Mouse (Mus musculus) CH12.LX (cell line): ENCODE measurements at regions not wholly inside any gene's neighbourhood (a gene's known extent, or its start where the extent isn't known, plus 50 kb on each side); places are given as distances from the start of the nearest gene placed in this dataset.

Source experiments
- DNase-seq: peaks from one replicate; pipeline ENCODE4 v3.0.0-alpha.2; 2013; ENCODE audit errors: extremely low read depth
- H3K27ac ChIP-seq: 2 replicates; pipeline ENCODE4 v1.5.1; 2012; ENCODE audit warnings: low read depth, mild to moderate bottlenecking, control low read depth, moderate library complexity; ENCODE audit not compliant: insufficient read depth
- H3K27me3 ChIP-seq: replicated peaks from 2 replicates; pipeline ENCODE3; 2012; ENCODE audit warnings: inconsistent platforms
- H3K36me3 ChIP-seq, 2 experiments: replicated peaks in 1 of 2; 2 replicates each; pipeline versions ENCODE3 to v1.6.1; 2012; ENCODE audit warnings: inconsistent platforms in 1 of 2, low read length in 1 of 2, mild to moderate bottlenecking in 1 of 2, mixed read lengths in 1 of 2, moderate library complexity in 1 of 2; ENCODE audit not compliant: control insufficient read depth in 1 of 2, insufficient read depth in 1 of 2
- H3K4me1 ChIP-seq, 2 experiments: 2 replicates each; pipeline ENCODE4 v1.6.1; 2012; ENCODE audit warnings: inconsistent platforms in 1 of 2, moderate library complexity in 1 of 2; ENCODE audit not compliant: insufficient read depth in 2 of 2, control insufficient read depth in 1 of 2
- H3K4me2 ChIP-seq: 2 replicates; pipeline ENCODE4 v1.6.1; 2012; ENCODE audit warnings: low read depth, mild to moderate bottlenecking, control low read depth; ENCODE audit not compliant: poor library complexity, insufficient read depth, severe bottlenecking
- H3K4me3 ChIP-seq, 3 experiments: fragments of 150-350 bp in 1 of 3; sonication (generic) in 1 of 3; replicated peaks in 1 of 3; 2 replicates each; pipeline versions ENCODE3 to v1.5.1; 2011 to 2012; ENCODE audit warnings: low read depth in 2 of 3, low read length in 2 of 3, mild to moderate bottlenecking in 2 of 3, moderate library complexity in 2 of 3, control low read depth in 1 of 3, improper control_type of control experiment in 1 of 3, inconsistent platforms in 1 of 3, mixed read lengths in 1 of 3; ENCODE audit not compliant: poor library complexity in 1 of 3
- H3K79me2 ChIP-seq: replicated peaks from 2 replicates; pipeline ENCODE4 v1.6.1; 2012; ENCODE audit warnings: mild to moderate bottlenecking, moderate library complexity; ENCODE audit not compliant: control insufficient read depth, poor library complexity, insufficient read depth, severe bottlenecking; ENCODE audit errors: extremely low read depth
- H3K9ac ChIP-seq: 2 replicates; pipeline ENCODE4 v1.6.1; 2012; ENCODE audit warnings: low read depth, mild to moderate bottlenecking, control low read depth, moderate library complexity; ENCODE audit not compliant: insufficient read depth
- H3K9me3 ChIP-seq: replicated peaks from 2 replicates; pipeline ENCODE3; 2012; ENCODE audit warnings: low read length, inconsistent platforms, mixed read lengths
- CHD1 ChIP-seq: IDR thresholded peaks from 2 replicates; pipeline ENCODE4 v1.6.1; 2012; ENCODE audit warnings: low read depth, low read length, improper control_type of control experiment, inconsistent platforms
- CHD2 ChIP-seq: IDR thresholded peaks from 2 replicates; pipeline ENCODE4 v1.6.1; 2011; ENCODE audit warnings: low read length, improper control_type of control experiment
- CTCF ChIP-seq, 2 experiments: IDR thresholded peaks in 1 of 2; conservative IDR thresholded peaks in 1 of 2; 2 replicates each; pipeline ENCODE4 v1.5.1; 2011 to 2012; ENCODE audit warnings: low read depth in 2 of 2, low read length in 2 of 2, improper control_type of control experiment in 1 of 2, inconsistent platforms in 1 of 2, mild to moderate bottlenecking in 1 of 2, moderate library complexity in 1 of 2
- E2F4 ChIP-seq: IDR thresholded peaks from 2 replicates; pipeline ENCODE4 v1.6.1; 2011; ENCODE audit warnings: low read depth, low read length, improper control_type of control experiment; ENCODE audit not compliant: insufficient replicate concordance
- ELF1 ChIP-seq: IDR thresholded peaks from 2 replicates; pipeline ENCODE4 v1.6.1; 2014; ENCODE audit warnings: low read depth, mild to moderate bottlenecking, inconsistent platforms, low read length, improper control_type of control experiment
- JUN ChIP-seq: IDR thresholded peaks from 2 replicates; pipeline ENCODE4 v1.6.1; 2011; ENCODE audit warnings: low read depth, mild to moderate bottlenecking, low read length, improper control_type of control experiment, moderate library complexity; ENCODE audit not compliant: insufficient read depth
- MYC ChIP-seq: IDR thresholded peaks from 2 replicates; pipeline ENCODE4 v1.6.1; 2011; ENCODE audit warnings: low read depth, mild to moderate bottlenecking, improper control_type of control experiment, low read length
- POLR2AphosphoS2 ChIP-seq: IDR thresholded peaks from 2 replicates; pipeline ENCODE4 v1.6.1; 2011; ENCODE audit warnings: low read depth, low read length, improper control_type of control experiment
- SMC3 ChIP-seq: IDR thresholded peaks from 2 replicates; pipeline ENCODE4 v1.6.1; 2011; ENCODE audit warnings: low read depth, low read length, improper control_type of control experiment
- USF2 ChIP-seq: conservative IDR thresholded peaks from 2 replicates; pipeline ENCODE4 v1.6.1; 2011; ENCODE audit warnings: low read depth, low read length, improper control_type of control experiment
- ZC3H11A ChIP-seq: IDR thresholded peaks from 2 replicates; pipeline ENCODE4 v1.6.1; 2012; ENCODE audit warnings: low read depth, mild to moderate bottlenecking, inconsistent platforms, low read length, improper control_type of control experiment
- ZKSCAN1 ChIP-seq: IDR thresholded peaks from 2 replicates; pipeline ENCODE4 v1.6.1; 2012; ENCODE audit warnings: low read depth, inconsistent platforms, low read length, improper control_type of control experiment, borderline replicate concordance
- ZMIZ1 ChIP-seq: IDR thresholded peaks from 2 replicates; pipeline ENCODE4 v1.6.1; 2012; ENCODE audit warnings: low read depth, mild to moderate bottlenecking, inconsistent platforms, low read length, improper control_type of control experiment
- dilution Hi-C: fragments of 300-500 bp; cut with MboI; formaldehyde crosslinking; loops from 2 replicates; pipeline ENCODE4 v1.14.3; 2020; ENCODE audit warnings: low sequenced_read_pairs; ENCODE audit not compliant: extremely low pct_unique_long_range_greater_than_20kb, extremely low pct_ligation_motif_present
- in situ Hi-C: fragments of 300-500 bp; cut with MboI; formaldehyde crosslinking; loops from 3 replicates; pipeline ENCODE4 v1.14.3; 2019; ENCODE audit warnings: low sequenced_read_pairs, low pct_ligation_motif_present, low pct_unique_long_range_greater_than_20kb, mixed read lengths

DNA sequence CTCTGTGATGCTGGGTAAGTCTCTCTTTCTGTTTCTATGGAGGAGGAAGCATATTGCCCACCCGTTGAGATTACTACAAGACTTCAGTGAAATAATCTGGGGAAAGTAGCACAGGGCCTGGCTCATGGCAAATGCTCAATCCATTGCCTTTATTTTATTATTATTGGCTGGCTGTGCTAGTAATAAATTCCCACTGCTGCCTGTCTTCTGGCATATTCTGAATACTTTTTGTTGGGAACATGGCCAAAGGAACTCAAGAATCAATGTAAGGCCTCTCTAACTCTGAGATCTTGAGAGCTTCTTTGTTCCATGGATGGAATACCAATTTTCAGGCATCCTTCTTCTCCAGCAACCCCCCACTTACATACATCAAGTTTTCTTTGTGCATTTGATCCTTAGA is 237.3 kb downstream of the Mex3b start:
- in situ Hi-C loops (no loop called here), dilution Hi-C loops (no loop called here)
- TF ChIP-seq ZMIZ1 (no peak), E2F4 (no peak)
- TF ChIP-seq, all 38 proteins: peak for 0

DNA sequence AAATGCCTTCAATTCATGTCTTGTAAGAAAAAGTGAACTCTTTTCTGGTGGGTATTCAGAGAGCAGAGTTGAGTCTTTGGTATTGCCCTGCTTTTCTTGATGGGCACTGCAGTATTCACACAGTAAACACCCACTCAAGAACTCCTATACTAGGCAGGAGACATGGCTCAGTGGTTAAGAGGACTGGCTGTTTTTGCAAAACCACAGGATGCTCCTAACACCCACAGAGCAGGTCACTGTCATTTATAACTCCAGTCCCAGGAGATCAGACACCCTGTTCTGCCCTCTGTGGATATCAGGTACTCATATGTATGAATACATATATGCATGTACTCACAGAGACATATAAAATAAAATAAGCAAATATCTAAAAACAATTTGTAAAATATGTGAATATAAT is 238.5 kb downstream of the Mex3b start:
- in situ Hi-C loops, result no loop called here
- H3K4me3 ChIP-seq, result no peak overlapping the region
- no peaks in the 10 kb centered on the region for H3K9me3 ChIP-seq
- H3K9ac ChIP-seq, result no peak overlapping the region
- peaks cover 0 to 9% of the 10 kb centered on the region in 2 experiments; a peak in 2 of 4 replicates for H3K4me1 ChIP-seq
- H3K4me2 ChIP-seq, result no peak overlapping the region
- H3K79me2 ChIP-seq, result no peaks in the 10 kb centered on the region
- TF ChIP-seq JUN (no peak), E2F4 (no peak), CTCF (conservative IDR thresholded peaks at IDR 0.05 in 1 of 2, IDR thresholded peaks at IDR 0.05 in 1 of 2; ENCODE audit: low read depth in 2 of 2, low read length in 2 of 2) (no peak), USF2 (no peak), ZC3H11A (no peak), CHD2 (no peak), ELF1 (no peak), ZKSCAN1 (no peak), CHD1 (no peak), POLR2AphosphoS2 (no peak)
- H3K27ac ChIP-seq, result no peak overlapping the region
- DNase-seq, result no peak
- no peaks in the 10 kb centered on the region for H3K36me3 ChIP-seq
- dilution Hi-C loops, result no loop called here
- no peaks in the 10 kb centered on the region for H3K27me3 ChIP-seq

More for the DNA sequence above, 237.3 kb downstream of the Mex3b start:
- no peaks in the 10 kb centered on the region for H3K79me2 ChIP-seq
- peaks cover 0 to 9% of the 10 kb centered on the region in 2 experiments; a peak in 2 of 4 replicates for H3K4me1 ChIP-seq
- no peaks in the 10 kb centered on the region for H3K9me3 ChIP-seq
- H3K4me2 ChIP-seq, result no peak overlapping the region
- H3K36me3 ChIP-seq, result no peaks in the 10 kb centered on the region
- no peak overlapping the region for H3K9ac ChIP-seq
- no peak overlapping the region for H3K27ac ChIP-seq
- H3K4me3 ChIP-seq, result no peak overlapping the region
- no peaks in the 10 kb centered on the region for H3K27me3 ChIP-seq
- no peak for DNase-seq

DNA sequence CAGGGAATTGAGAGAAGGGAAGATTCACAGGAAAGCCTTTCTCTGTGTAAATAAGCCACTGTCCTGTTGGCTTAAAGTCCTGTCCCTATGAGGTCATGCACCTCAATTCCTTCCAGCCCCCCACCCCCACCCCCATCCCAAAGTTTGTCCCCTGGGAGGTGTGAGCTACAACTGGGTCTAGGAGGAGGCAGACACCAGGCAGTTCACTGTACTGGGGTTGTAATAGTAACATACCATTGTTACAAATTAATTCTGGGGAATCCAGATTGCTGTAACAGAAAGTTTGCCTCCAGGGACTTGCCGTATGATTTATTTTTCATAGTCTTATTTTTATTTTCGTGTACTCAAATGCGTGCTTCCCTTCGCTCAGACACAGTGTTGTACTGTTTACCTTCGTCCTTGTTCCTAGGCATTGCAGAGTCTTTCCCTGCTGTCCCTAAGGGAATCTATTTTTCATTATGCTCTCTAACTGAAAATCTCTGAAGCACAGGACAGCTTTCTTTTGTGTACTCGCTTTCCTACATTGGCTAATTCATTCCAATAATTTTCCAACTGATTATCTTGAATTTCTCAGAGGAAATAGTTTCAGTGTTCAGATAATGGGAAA is 244.2 kb downstream of the Mex3b start:
- in situ Hi-C loops, result no loop called here
- no peak overlapping the region for H3K4me2 ChIP-seq
- H3K27me3 ChIP-seq, result no peaks in the 10 kb centered on the region
- no peaks in the 10 kb centered on the region for H3K79me2 ChIP-seq
- no peak overlapping the region for H3K4me3 ChIP-seq
- no peak for DNase-seq
- no peaks in the 10 kb centered on the region for H3K4me1 ChIP-seq
- no peak for TF ChIP-seq MYC
- TF ChIP-seq SMC3, result no peak
- H3K36me3 ChIP-seq, result no peaks in the 10 kb centered on the region
- no peak overlapping the region for H3K9ac ChIP-seq
- dilution Hi-C loops, result no loop called here
- H3K9me3 ChIP-seq, result no peaks in the 10 kb centered on the region
- no peak overlapping the region for H3K27ac ChIP-seq
